Mouse (Mus musculus): ENCODE results near the gene Tmem150c. TPM values are rescaled to one million over a fixed set of nuclear protein-coding genes. Genes with fewer than 3 reads are reported as not detected.

Tmem150c gene
- total RNA-seq (2017) = not detected in 2 replicates

GRCm38 (mm10) chr5:100159638-100159973 lies at the start of gene Tmem150c:
TSS of gene Tmem150c (minus strand) at chr5:100159808.
- ATAC-seq (replicated peaks in 1 of 2; ENCODE audit: insufficient read depth in 1 of 2, low FRiP score in 2 of 2, low TSS enrichment in 1 of 2, low read depth in 1 of 2, poor library complexity in 2 of 2, severe bottlenecking in 2 of 2) = no peak

- ATAC-seq (replicated peaks in 1 of 2; ENCODE audit: insufficient read depth in 1 of 2, low FRiP score in 2 of 2, low TSS enrichment in 1 of 2, low read depth in 1 of 2, poor library complexity in 2 of 2, severe bottlenecking in 2 of 2) = no peak
These were observed 49.5 kb upstream of the Tmem150c start for GRCm38 (mm10) chr5:100209093-100209492.

- no peak for ATAC-seq (replicated peaks in 1 of 2; ENCODE audit: insufficient read depth in 1 of 2, low FRiP score in 2 of 2, low TSS enrichment in 1 of 2, low read depth in 1 of 2, poor library complexity in 2 of 2, severe bottlenecking in 2 of 2)
These were observed 47.1 kb upstream of the Tmem150c start for GRCm38 (mm10) chr5:100206675-100207074.

GRCm38 (mm10) chr5:100205519-100206189 lies 46.0 kb upstream of the Tmem150c start:
- ATAC-seq (replicated peaks in 1 of 2; ENCODE audit: insufficient read depth in 1 of 2, low FRiP score in 2 of 2, low TSS enrichment in 1 of 2, low read depth in 1 of 2, poor library complexity in 2 of 2, severe bottlenecking in 2 of 2) = peak; percentile 74 to 80

GRCm38 (mm10) chr5:100200805-100201204 lies 41.2 kb upstream of the Tmem150c start:
- ATAC-seq (replicated peaks in 1 of 2; ENCODE audit: insufficient read depth in 1 of 2, low FRiP score in 2 of 2, low TSS enrichment in 1 of 2, low read depth in 1 of 2, poor library complexity in 2 of 2, severe bottlenecking in 2 of 2) = peak; percentile 67 to 80

GRCm38 (mm10) chr5:100200296-100200695 lies 40.7 kb upstream of the Tmem150c start:
- ATAC-seq (replicated peaks in 1 of 2; ENCODE audit: insufficient read depth in 1 of 2, low FRiP score in 2 of 2, low TSS enrichment in 1 of 2, low read depth in 1 of 2, poor library complexity in 2 of 2, severe bottlenecking in 2 of 2) = no peak

- ATAC-seq (replicated peaks in 1 of 2; ENCODE audit: insufficient read depth in 1 of 2, low FRiP score in 2 of 2, low TSS enrichment in 1 of 2, low read depth in 1 of 2, poor library complexity in 2 of 2, severe bottlenecking in 2 of 2) = no peak
These were observed 39.7 kb upstream of the Tmem150c start for GRCm38 (mm10) chr5:100199092-100199853.

GRCm38 (mm10) chr5:100197476-100197875 lies 37.9 kb upstream of the Tmem150c start:
- no peak for ATAC-seq (replicated peaks in 1 of 2; ENCODE audit: insufficient read depth in 1 of 2, low FRiP score in 2 of 2, low TSS enrichment in 1 of 2, low read depth in 1 of 2, poor library complexity in 2 of 2, severe bottlenecking in 2 of 2)

GRCm38 (mm10) chr5:100196854-100197431 lies 37.3 kb upstream of the Tmem150c start:
- ATAC-seq (replicated peaks in 1 of 2; ENCODE audit: insufficient read depth in 1 of 2, low FRiP score in 2 of 2, low TSS enrichment in 1 of 2, low read depth in 1 of 2, poor library complexity in 2 of 2, severe bottlenecking in 2 of 2) = peak; percentile 58 to 61; a peak in 2 of 4 replicates

- ATAC-seq (replicated peaks in 1 of 2; ENCODE audit: insufficient read depth in 1 of 2, low FRiP score in 2 of 2, low TSS enrichment in 1 of 2, low read depth in 1 of 2, poor library complexity in 2 of 2, severe bottlenecking in 2 of 2) = no peak
These were observed 36.8 kb upstream of the Tmem150c start for GRCm38 (mm10) chr5:100196397-100196796.

- no peak for ATAC-seq (replicated peaks in 1 of 2; ENCODE audit: insufficient read depth in 1 of 2, low FRiP score in 2 of 2, low TSS enrichment in 1 of 2, low read depth in 1 of 2, poor library complexity in 2 of 2, severe bottlenecking in 2 of 2)
These were observed 32.0 kb upstream of the Tmem150c start for GRCm38 (mm10) chr5:100191438-100192190.

GRCm38 (mm10) chr5:100187035-100187901 lies 27.7 kb upstream of the Tmem150c start:
- ATAC-seq (replicated peaks in 1 of 2; ENCODE audit: insufficient read depth in 1 of 2, low FRiP score in 2 of 2, low TSS enrichment in 1 of 2, low read depth in 1 of 2, poor library complexity in 2 of 2, severe bottlenecking in 2 of 2) = peak; percentile 49 to 64

- no peak for ATAC-seq (replicated peaks in 1 of 2; ENCODE audit: insufficient read depth in 1 of 2, low FRiP score in 2 of 2, low TSS enrichment in 1 of 2, low read depth in 1 of 2, poor library complexity in 2 of 2, severe bottlenecking in 2 of 2)
These were observed 27.0 kb upstream of the Tmem150c start for GRCm38 (mm10) chr5:100186618-100187017.

GRCm38 (mm10) chr5:100185895-100186294 lies 26.3 kb upstream of the Tmem150c start:
- ATAC-seq (replicated peaks in 1 of 2; ENCODE audit: insufficient read depth in 1 of 2, low FRiP score in 2 of 2, low TSS enrichment in 1 of 2, low read depth in 1 of 2, poor library complexity in 2 of 2, severe bottlenecking in 2 of 2) = no peak

GRCm38 (mm10) chr5:100181011-100181410 lies 21.4 kb upstream of the Tmem150c start:
- no peak for ATAC-seq (replicated peaks in 1 of 2; ENCODE audit: insufficient read depth in 1 of 2, low FRiP score in 2 of 2, low TSS enrichment in 1 of 2, low read depth in 1 of 2, poor library complexity in 2 of 2, severe bottlenecking in 2 of 2)

GRCm38 (mm10) chr5:100178781-100179165 lies 19.2 kb upstream of the Tmem150c start:
- ATAC-seq (replicated peaks in 1 of 2; ENCODE audit: insufficient read depth in 1 of 2, low FRiP score in 2 of 2, low TSS enrichment in 1 of 2, low read depth in 1 of 2, poor library complexity in 2 of 2, severe bottlenecking in 2 of 2) = no peak

Measured in hematopoietic stem cell, adult 5-6 weeks (primary cell).